Mouse (Mus musculus): ENCODE results near the gene Lypd4. TPM values are rescaled to one million over a fixed set of nuclear protein-coding genes. Genes with fewer than 3 reads are reported as not detected.

Lypd4 gene
- polyA plus RNA-seq, 1 experiment from 2014 or later, result not detected

Other genes starting within 250 kb of the Lypd4 start
- gene Lypd3, start 233.4 kb downstream of the Lypd4 start, polyA plus RNA-seq (2016; fragmentation: Nextera tagmentation; extraction: Ambion mirVana), result 0.10 and 0.15 TPM in 2 replicates
- not detected in 2 replicates for gene Tex101, start 193.3 kb downstream of the Lypd4 start, polyA plus RNA-seq (2016; fragmentation: Nextera tagmentation; extraction: Ambion mirVana)
- not detected in 2 replicates for gene BC049730, start 160.7 kb downstream of the Lypd4 start, polyA plus RNA-seq (2016; fragmentation: Nextera tagmentation; extraction: Ambion mirVana)
- not detected in 2 replicates for gene Gm4763, start 143.0 kb downstream of the Lypd4 start, polyA plus RNA-seq (2016; fragmentation: Nextera tagmentation; extraction: Ambion mirVana)
- gene Cd177, start 109.6 kb downstream of the Lypd4 start, polyA plus RNA-seq (2016; fragmentation: Nextera tagmentation; extraction: Ambion mirVana), result 0.06 TPM in 1 of 2 replicates, not detected in the other
- not detected in 2 replicates for gene Ceacam10, start 92.7 kb downstream of the Lypd4 start, polyA plus RNA-seq (2016; fragmentation: Nextera tagmentation; extraction: Ambion mirVana)
- 12.6 and 13.6 TPM in 2 replicates for gene Gm9844, start 7.7 kb downstream of the Lypd4 start, polyA plus RNA-seq (2016; fragmentation: Nextera tagmentation; extraction: Ambion mirVana)
- not detected in 2 replicates for gene Dmrtc2, start 116 bp upstream of the Lypd4 start, polyA plus RNA-seq (2016; fragmentation: Nextera tagmentation; extraction: Ambion mirVana)
- 1,145 and 1,216 TPM in 2 replicates for gene Rps19, start 14.4 kb upstream of the Lypd4 start, polyA plus RNA-seq (2016; fragmentation: Nextera tagmentation; extraction: Ambion mirVana)
- gene Cd79a, start 27.4 kb upstream of the Lypd4 start, polyA plus RNA-seq (2016; fragmentation: Nextera tagmentation; extraction: Ambion mirVana), result 0.15 TPM in 1 of 2 replicates, not detected in the other
- 82.7 and 83.0 TPM in 2 replicates for gene Arhgef1, start 33.0 kb upstream of the Lypd4 start, polyA plus RNA-seq (2016; fragmentation: Nextera tagmentation; extraction: Ambion mirVana)
- gene Gm4881, start 74.6 kb upstream of the Lypd4 start, polyA plus RNA-seq (2016; fragmentation: Nextera tagmentation; extraction: Ambion mirVana), result not detected in 2 replicates
- 153 and 170 TPM in 2 replicates for gene Rabac1, start 102.8 kb upstream of the Lypd4 start, polyA plus RNA-seq (2016; fragmentation: Nextera tagmentation; extraction: Ambion mirVana)
- 2.9 and 3.8 TPM in 2 replicates for gene Atp1a3, start 136.0 kb upstream of the Lypd4 start, polyA plus RNA-seq (2016; fragmentation: Nextera tagmentation; extraction: Ambion mirVana)
- gene Grik5, start 202.4 kb upstream of the Lypd4 start, polyA plus RNA-seq (2016; fragmentation: Nextera tagmentation; extraction: Ambion mirVana), result 7.7 and 7.9 TPM in 2 replicates
- gene Zfp574, start 202.6 kb upstream of the Lypd4 start, polyA plus RNA-seq (2016; fragmentation: Nextera tagmentation; extraction: Ambion mirVana), result 24.4 and 24.5 TPM in 2 replicates